Comparison of ENCODE assay signal across 8 mouse cellular contexts in the genomic region with DNA sequence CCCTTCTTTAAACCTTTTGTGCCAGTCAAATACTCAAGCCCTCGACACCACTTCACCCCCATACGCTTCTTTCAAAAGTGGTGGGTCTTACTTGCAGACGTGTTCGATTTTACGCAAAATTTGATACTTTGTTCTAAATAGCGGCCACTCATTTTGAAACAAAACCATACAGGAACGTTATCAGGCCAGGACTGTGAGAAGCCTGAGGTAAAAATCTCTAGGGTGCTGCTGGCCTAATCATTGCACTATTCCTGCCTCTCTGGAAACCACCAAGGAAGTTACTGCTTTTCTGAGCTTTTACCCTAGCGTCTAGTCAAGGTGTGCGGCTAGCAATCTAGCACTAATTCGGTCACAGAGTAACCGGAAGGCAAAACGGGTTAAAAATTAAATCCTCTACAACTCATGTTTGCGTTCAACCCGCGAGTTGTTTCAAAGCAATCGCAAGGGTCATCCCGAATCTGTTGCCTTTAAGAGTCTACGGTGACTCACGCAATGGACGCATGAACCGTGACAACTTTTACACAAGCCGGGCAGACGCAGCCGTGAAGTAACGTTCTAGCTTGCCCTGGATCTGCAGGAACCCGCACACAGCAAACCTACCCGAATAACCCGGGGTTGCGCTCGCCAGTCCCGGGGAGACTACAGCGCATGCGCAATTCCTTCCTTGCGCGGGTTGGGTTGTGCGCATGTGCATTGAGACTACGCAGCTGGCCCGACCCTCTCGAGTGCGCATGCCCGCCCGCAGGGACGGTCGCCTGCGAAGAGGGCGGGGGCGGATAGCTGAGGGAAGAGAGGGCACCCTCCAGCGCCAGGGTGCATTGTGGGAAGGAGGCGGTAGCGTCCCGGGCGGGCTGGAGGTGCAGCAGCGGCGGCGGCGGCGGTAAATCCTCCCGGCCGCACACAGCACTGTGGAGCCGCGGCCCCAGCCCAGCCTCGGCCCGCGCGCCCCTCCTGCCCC. TPM values are rescaled to one million over a fixed set of nuclear protein-coding genes. Genes with fewer than 3 reads are reported as not detected.
DNase-seq lines count a peak whose midpoint lies in the region; ATAC-seq and TF ChIP-seq lines count a peak whose summit lies in the region.

A gene (plus strand): TSS at position 821 of the 958 bp plus-strand sequence.

- H3K27me3 ChIP-seq in forebrain, embryonic 15.5 days = no peaks in the 10 kb centered on the region

- H3K4me2 ChIP-seq in forebrain, embryonic 15.5 days (replicated peaks) = peak within 1 kb of the TSS; percentile 60

- 1% methylated on average over 61 of the region's 65 CpGs for WGBS in forebrain, embryonic 15.5 days
- 2% methylated on average over 62 of the region's 65 CpGs for WGBS in lung, adult 2 months

- in situ Hi-C loops in ES-E14 (cut with MboI; ENCODE audit: low sequenced_read_pairs in 2 of 2, unreplicated experiment in 2 of 2) = no loop called here

- TF ChIP-seq CTCF in lung, adult 2 months (IDR thresholded peaks at IDR 0.05; ENCODE audit: insufficient read depth, low read length) = 0 out of 2 replicates have a peak, but pooled peaks have one; percentile 5

- peak within 1 kb of the TSS; percentile 46; the same call in 1 of the 2 replicates for H3K27ac ChIP-seq in ES-E14 (ENCODE audit: insufficient read depth, low read depth, low read length, poor library complexity, severe bottlenecking)
- H3K27ac ChIP-seq in forebrain, embryonic 15.5 days (replicated peaks) = peak within 1 kb of the TSS; percentile 79

- peak within 1 kb of the TSS; percentile 76 to 91 for H3K4me3 ChIP-seq in ES-E14 (ENCODE audit: insufficient read depth in 1 of 2, low read depth in 1 of 2, low read length in 2 of 2, poor library complexity in 1 of 2, severe bottlenecking in 1 of 2)
- H3K4me3 ChIP-seq in forebrain, embryonic 15.5 days = peak within 1 kb of the TSS; percentile 89
- peak within 1 kb of the TSS; percentile 76 for H3K4me3 ChIP-seq in lung, adult 2 months (replicated peaks; ENCODE audit: extremely low read depth, low read depth, low read length)

- intact Hi-C loops in heart, postnatal 25 days (cut with DNase I) = loop anchor here (2.0 kb wide), 1 partner anchor 46 kb away; a partner anchor contains a TSS

- H3K4me1 ChIP-seq in ES-E14 (ENCODE audit: control insufficient read depth in 2 of 2, insufficient read depth in 2 of 2, low read length in 2 of 2, poor library complexity in 1 of 2) = peaks cover 2% of the 10 kb centered on the region in 2 experiments; a peak in 2 of 4 replicates
- peaks cover 26% of the 10 kb centered on the region for H3K4me1 ChIP-seq in forebrain, embryonic 15.5 days
- H3K4me1 ChIP-seq in lung, adult 2 months (ENCODE audit: control insufficient read depth, insufficient read depth, low read length) = peaks cover 7% of the 10 kb centered on the region

- DNase-seq in ES-E14 (ENCODE audit: low read depth, low spot score) = peak; percentile 97
- DNase-seq in cerebellum, adult 11-12 months = peak; percentile 100
- DNase-seq in heart, postnatal 25 days (ENCODE audit: low spot score) = peak; percentile 99
- peak; percentile 99 for DNase-seq in layer of hippocampus, adult 18-20 months (ENCODE audit: low spot score in 2 of 2)
- DNase-seq in lung, adult 2 months = peak; percentile 97
- peak; percentile 99 for DNase-seq in thymus, adult 18-20 months

- no peaks in the 10 kb centered on the region for H3K9me3 ChIP-seq in ES-E14 (ENCODE audit: control insufficient read depth, insufficient read depth, low read depth, low read length)
- H3K9me3 ChIP-seq in forebrain, embryonic 15.5 days = no peaks in the 10 kb centered on the region

- no peaks in the 10 kb centered on the region; the same call in 1 of the 2 replicates for H3K36me3 ChIP-seq in ES-E14 (ENCODE audit: control insufficient read depth, insufficient read depth, low read length, poor library complexity, severe bottlenecking)
- no peaks in the 10 kb centered on the region for H3K36me3 ChIP-seq in forebrain, embryonic 15.5 days

- ATAC-seq in forebrain, embryonic 15.5 days (replicated peaks) = peak; percentile 99
- ATAC-seq in neutrophil, adult 5-6 weeks (ENCODE audit: extremely low read depth, insufficient number of reproducible peaks, low FRiP score, poor library complexity, severe bottlenecking) = peak; percentile 99

- H3K9ac ChIP-seq in ES-E14 (ENCODE audit: insufficient read depth, low read depth, low read length, poor library complexity, severe bottlenecking) = peak within 1 kb of the TSS; percentile 93
- peak within 1 kb of the TSS; percentile 87 for H3K9ac ChIP-seq in forebrain, embryonic 15.5 days (replicated peaks)

- TF ChIP-seq POLR2A in lung, adult 2 months (IDR thresholded peaks at IDR 0.05; ENCODE audit: borderline replicate concordance, extremely low read depth, low read depth, low read length) = peak; percentile 95

TF ChIP-seq in ES-E14, 5 proteins besides CTCF, POLR2A, EP300 and RAD21:
- TF ChIP-seq MAFK (IDR thresholded peaks at IDR 0.05; ENCODE audit: insufficient read depth, low read depth, low read length) = no peak

RNA-seq across cellular contexts. Expression of the gene that starts here (rescaled TPM):
- 19.9 and 29.9 TPM in 2 replicates for total RNA-seq in ES-E14 (2012; rRNA removed)
- polyA plus RNA-seq in forebrain, embryonic 15.5 days (2015; fragmentation: Nextera tagmentation; extraction: Ambion mirVana) = 49.0 and 54.9 TPM in 2 replicates
- total RNA-seq in heart, postnatal 25 days (2021) = 10 to 100 TPM; 70.0 to 76.2 TPM
- total RNA-seq in layer of hippocampus, adult 18-20 months (2021) = 10 to 100 TPM; 82.1 to 85.1 TPM
- 7.6 and 10.8 TPM in 2 replicates for polyA plus RNA-seq in lung, adult 2 months (2012; rRNA removed)
- 36.9 and 42.4 TPM in 2 replicates for total RNA-seq in neutrophil, adult 5-6 weeks (2017)

Comparison
In these comparisons a context has a peak if more than half of its experiments do, and no peak if none do; other contexts are left out.
1. Peak in every context shown above with its lines: DNase-seq, ATAC-seq, H3K4me3 ChIP-seq and H3K27ac ChIP-seq.